Mouse (Mus musculus) right cerebral cortex, postnatal 36 days (tissue): ENCODE measurements around the gene Lhfp.

ENCODE experiments used
- DNase-seq, 2 experiments: peaks; one replicate each; pipeline ENCODE4 v3.0.0; 2022; ENCODE audit warnings: low spot score in 2 of 2, mixed read lengths in 1 of 2

The Lhfp gene

GRCm38 (mm10) chr3:53040593-53041410, 526 bp upstream of the Lhfp start:
- no peak for DNase-seq

GRCm38 (mm10) chr3:53042240-53042567, 876 bp downstream of the Lhfp start:
- no peak for DNase-seq

- DNase-seq = no peak
Observed at GRCm38 (mm10) chr3:53043206-53043780, 2.0 kb downstream of the Lhfp start.

- no peak for DNase-seq
Observed at GRCm38 (mm10) chr3:53044238-53044637, 2.9 kb downstream of the Lhfp start.

- no peak for DNase-seq
Observed at GRCm38 (mm10) chr3:53044682-53045299, 3.5 kb downstream of the Lhfp start.

GRCm38 (mm10) chr3:53045697-53046096, 4.4 kb downstream of the Lhfp start:
- DNase-seq = no peak

- DNase-seq = no peak
Observed at GRCm38 (mm10) chr3:53046371-53046770, 5.0 kb downstream of the Lhfp start.

GRCm38 (mm10) chr3:53052385-53052784, 11.1 kb downstream of the Lhfp start:
- DNase-seq = no peak

- DNase-seq = no peak
Observed at GRCm38 (mm10) chr3:53056430-53056829, 15.1 kb downstream of the Lhfp start.

- no peak for DNase-seq
Observed at GRCm38 (mm10) chr3:53059959-53060358, 18.6 kb downstream of the Lhfp start.

GRCm38 (mm10) chr3:53063423-53064147, 22.3 kb downstream of the Lhfp start:
- DNase-seq = no peak

- DNase-seq = no peak
Observed at GRCm38 (mm10) chr3:53065267-53066094, 24.2 kb downstream of the Lhfp start.

- no peak for DNase-seq
Observed at GRCm38 (mm10) chr3:53066095-53066372, 24.7 kb downstream of the Lhfp start.

- no peak for DNase-seq
Observed at GRCm38 (mm10) chr3:53068399-53068798, 27.1 kb downstream of the Lhfp start.

- DNase-seq = no peak
Observed at GRCm38 (mm10) chr3:53074264-53074663, 32.9 kb downstream of the Lhfp start.

GRCm38 (mm10) chr3:53074761-53075160, 33.4 kb downstream of the Lhfp start:
- DNase-seq = no peak

- DNase-seq = no peak
Observed at GRCm38 (mm10) chr3:53080286-53080685, 39.0 kb downstream of the Lhfp start.

- DNase-seq = no peak
Observed at GRCm38 (mm10) chr3:53080710-53081109, 39.4 kb downstream of the Lhfp start.

- DNase-seq = no peak
Observed at GRCm38 (mm10) chr3:53083717-53084116, 42.4 kb downstream of the Lhfp start.

GRCm38 (mm10) chr3:53084806-53085205, 43.5 kb downstream of the Lhfp start:
- DNase-seq = no peak

GRCm38 (mm10) chr3:53086481-53087155, 45.3 kb downstream of the Lhfp start:
- no peak for DNase-seq
